Mouse (Mus musculus) fat pad, adult 2 months (tissue): ENCODE data around the gene Gm9918.

Experiments
- DNase-seq: peaks from one replicate; pipeline ENCODE4 v3.0.0-alpha.2; 2011; ENCODE audit warnings: low read depth, low spot score; ENCODE audit errors: extremely low read depth

The Gm9918 gene

DNA sequence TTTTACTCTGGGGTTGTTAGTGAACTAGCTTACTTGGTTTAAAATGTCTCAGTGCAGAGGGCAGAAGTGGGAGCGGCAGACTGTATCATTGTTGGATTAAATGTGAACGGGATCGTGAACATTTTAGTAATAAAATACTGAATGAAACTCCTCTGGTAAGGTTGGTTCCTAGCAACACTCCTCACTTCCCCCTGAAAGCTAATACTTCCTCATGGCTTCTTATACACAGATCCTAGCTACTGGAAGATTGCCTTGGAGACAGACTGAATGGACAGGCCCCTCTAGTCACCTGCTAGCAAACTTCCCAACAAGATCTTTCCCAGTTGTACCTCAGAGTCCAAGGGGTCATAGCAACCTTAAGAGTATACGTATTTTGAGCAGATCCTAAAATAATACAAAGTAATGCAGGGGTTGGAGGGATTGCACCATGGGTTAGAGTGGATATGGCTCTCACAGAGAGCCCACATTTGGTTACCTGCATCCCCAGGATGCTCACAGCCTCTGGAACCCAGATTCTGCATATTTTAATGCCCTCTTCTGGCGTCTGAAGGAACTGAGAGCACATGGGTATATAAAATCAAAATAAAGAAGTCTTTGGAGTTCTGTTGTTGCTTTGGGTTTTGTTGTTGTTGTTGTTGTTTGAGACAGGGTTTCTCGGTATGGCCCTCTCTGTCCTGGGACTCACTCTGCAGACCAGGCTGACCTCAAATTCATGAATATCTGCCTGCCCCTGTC is 3.8 kb downstream of the Gm9918 start:
- no peak for DNase-seq

DNA sequence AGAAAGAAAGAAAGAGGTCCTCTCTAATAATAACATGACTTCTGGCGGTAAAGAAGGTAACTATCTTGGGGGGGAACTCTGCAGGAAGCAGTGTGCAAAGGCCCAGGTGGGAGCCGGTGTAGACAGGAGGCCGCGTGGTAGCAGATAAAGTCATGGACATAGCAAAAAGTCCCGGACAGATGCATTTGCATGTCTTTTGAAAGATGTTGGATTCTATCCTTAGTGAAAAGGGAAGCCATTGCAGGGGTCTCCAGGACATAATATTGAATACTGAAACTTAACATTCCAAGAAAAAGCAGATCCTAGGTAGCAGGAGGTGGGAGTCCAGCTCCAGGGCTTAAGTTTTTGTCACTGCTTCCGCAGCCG is 8.3 kb downstream of the Gm9918 start:
- no peak for DNase-seq

DNA sequence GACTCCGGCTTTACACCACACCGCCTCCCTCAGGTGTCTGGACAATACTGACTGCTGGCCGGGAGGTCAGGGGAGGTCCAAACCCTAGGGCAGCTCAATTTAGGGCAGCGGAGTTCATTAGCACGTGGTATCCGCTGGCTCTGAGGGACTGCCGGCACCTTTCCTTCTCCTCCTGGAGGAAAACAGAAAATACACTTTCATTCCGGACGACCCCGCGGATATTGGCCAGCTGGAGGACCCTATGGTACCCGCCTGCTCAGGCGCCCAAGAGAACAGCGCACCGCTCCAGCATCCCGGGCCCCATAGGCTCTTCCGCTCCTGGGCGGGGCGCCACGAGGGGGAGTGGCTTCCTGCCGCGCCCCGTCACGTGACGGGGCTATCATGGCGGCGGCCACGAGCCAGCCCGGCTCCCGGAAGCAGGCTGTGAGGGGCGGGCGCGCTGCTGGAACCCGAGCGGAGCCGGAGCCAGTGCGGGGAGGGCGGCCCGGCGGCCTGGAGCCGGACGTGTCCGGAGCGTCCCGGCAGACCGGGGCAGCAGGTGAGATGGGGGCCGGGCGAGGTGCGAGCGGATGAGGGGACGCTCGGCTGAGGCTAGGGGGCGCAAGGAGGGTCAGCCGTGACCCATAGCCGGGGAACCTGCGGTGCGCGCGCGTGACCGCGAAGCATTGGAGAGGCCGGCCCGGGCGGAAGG is 8.9 kb downstream of the Gm9918 start, which contains the start of gene Mfsd5:
Mfsd5 (plus strand) TSS at position 363 of the 691 bp plus-strand sequence.
- no peak for DNase-seq

DNA sequence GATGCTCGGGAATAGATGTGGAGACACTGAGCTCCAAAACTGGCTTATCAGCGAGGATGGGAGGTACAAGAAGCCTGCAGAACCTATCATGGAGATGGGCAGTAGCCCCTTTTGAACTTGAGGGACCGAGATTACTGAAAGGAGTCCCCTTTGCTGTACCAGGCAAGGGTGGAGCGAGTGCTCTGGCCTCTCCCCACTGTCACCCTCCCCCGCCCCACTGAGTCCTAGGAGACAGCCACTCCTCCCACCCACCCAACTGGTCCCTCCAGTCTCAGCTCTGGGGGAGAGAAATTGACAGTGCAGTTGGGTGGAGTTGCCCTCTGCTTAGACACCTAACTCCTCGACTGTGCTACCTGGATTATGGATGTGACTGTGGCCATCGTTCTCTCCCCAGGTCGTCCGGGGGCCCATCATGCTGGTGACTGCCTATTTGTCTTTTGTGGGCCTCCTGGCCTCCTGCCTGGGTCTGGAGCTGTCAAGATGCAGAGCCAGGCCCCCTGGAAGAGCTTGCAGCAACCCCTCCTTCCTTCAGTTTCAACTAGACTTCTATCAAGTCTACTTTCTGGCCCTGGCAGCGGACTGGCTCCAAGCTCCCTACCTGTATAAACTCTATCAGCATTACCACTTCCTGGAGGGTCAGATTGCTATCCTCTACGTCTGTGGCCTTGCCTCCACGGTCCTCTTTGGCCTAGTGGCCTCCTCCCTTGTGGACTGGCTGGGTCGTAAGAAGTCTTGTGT is 9.6 kb downstream of the Gm9918 start:
- no peak for DNase-seq

DNA sequence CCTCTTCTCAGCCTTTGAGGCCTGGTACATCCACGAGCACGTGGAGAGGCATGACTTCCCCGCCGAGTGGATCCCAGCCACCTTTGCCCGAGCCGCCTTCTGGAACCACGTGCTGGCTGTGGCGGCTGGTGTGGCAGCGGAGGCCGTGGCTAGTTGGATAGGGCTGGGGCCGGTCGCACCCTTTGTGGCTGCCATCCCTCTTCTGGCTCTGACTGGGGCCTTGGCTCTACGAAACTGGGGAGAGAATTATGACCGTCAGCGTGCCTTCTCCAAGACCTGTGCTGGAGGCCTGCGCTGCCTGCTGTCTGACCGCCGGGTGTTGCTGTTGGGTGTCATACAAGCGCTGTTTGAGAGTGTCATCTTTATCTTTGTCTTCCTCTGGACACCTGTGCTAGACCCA is 10.3 kb downstream of the Gm9918 start:
- no peak for DNase-seq

DNA sequence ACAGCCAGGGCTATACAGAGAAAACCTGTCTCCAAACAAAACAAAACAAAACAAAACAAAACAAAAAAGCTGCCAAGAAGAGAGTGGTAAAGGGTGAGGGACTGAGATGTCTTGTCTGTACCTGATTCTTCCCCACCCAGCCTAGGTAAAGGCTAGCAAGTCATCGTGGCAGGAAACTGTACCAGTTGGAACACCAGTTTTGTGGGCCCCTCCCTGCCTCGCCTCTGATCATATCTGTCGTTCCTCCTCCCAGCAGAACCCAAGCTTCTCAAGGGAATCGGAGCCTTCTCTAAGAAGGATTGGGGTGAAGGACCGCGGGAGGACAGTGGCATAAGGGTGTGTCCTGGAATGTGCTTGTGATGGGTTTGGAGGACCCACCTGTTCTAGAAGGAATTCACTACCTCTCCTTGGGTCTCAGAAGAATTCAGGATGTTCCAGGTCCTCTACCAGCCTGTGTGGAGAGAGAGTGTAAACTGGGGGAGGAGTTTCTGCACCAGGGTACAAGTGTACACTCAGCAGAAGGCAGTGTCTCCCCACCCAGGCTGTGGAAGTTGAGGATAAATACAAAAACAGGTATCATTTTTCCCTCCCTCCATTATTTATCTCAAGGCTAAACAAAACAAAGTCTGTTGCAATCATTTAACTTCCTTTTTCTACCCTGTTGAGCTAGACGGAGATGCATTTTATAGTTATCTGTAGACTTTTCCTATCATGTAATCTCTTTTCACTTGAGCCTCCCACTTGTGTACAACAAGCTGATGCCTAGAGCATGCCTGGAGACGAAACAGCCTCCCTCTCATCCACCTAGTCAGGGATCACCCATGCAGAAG is 12.3 kb downstream of the Gm9918 start:
- no peak for DNase-seq

DNA sequence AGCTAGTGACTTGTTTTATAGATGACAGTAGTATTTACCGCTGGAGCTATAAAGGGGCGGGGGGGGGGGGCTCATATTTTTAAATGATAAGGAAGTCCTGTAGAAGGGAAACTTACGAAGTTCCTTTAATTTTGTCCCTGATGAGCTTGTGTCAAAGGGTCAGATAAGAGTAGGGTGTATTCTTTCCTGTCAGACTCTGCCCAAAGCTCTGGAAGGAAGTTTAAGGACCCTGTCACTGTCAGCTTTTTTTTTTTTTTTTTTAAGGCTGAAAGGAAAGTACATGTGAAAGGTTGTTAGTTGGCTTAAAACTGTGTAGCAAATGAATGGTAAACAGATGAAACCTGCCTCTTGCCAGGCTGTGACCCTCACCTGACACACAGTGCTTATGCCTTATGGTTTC is 13.3 kb downstream of the Gm9918 start:
- no peak for DNase-seq

DNA sequence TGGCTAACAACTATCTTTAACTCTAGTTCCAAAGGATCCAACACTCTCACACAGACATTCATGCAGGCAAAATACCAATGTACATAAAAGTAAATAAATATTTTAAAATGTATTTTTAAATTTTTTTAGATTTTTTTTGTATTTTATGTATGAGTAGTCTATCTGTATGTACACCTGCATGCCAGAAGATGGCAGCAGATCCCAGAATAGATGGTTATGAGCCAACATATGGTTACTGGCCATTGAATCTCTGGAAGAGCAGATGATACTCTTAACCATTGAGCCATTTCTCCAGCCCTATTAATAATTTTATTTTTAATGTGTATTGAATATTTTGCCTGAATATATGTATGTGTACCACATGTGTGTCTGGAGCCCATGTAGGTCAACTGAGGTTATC is 17.0 kb downstream of the Gm9918 start:
- no peak for DNase-seq

DNA sequence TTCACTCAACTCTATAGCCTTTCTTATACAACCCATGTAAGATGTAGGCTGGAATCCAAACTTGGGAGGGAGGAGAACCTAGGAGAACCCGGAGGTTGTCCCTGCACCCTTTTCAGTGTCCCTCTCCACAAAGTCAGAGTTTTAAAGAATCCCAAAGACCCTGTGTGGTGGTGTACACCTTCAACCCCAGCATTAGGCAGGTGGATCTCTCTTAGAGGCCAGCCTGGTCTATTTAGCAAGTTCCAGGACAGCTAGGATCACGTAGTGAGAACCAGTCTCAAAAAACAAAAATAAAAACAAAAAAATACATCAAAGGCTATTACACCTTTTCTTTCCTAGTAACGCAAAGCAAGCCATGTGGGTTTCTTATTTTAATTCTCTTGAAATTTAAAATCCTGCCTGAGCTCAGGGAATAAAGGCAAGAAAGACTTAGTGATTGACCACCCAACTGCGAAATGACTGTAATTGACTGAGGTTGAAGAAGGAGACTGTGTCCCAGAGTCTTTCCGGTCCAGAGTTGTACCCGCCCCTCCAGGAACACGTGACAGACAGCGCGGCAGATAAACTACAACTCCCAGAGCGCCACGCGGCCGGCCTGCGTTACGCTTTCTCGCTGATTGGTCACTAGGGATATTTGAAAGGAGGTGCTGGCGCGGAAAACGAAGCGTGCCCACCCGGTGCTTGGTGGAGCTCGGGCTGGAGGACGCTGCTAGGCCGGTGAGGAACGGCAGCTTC is 25.4 kb downstream of the Gm9918 start, which contains the start of gene Espl1:
Espl1 (plus strand) TSS at position 634 of the 735 bp plus-strand sequence.
- DNase-seq = no peak

DNA sequence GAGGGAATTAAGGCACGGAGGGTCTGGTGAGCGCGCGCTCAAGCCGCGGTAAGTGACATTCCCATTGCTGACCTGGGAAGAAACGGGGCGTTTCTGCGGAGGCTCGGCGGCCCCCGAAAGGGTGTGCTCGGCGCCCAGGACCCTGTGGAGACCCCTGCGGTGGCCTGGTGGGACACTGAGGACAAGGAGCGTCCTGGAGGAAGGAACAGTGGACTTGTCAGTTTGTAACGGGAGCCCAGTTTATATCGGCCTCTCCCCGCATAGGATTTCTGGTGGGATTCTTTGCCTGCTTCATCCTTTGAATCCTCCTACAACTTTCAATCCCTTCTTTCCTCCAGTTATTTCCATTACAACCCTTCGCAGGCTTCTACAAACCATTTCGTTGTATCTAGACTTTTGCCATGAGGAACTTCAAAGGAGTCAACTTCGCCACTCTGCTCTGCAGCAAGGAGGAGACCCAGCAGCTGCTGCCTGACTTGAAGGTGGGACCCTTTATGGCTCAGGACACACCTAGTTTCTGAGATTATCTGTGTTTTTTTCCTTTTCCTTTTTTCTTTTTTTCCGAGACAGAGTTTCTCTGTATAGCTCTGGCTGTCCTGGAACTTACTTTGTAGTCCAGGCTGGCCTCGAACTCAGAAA is 26.1 kb downstream of the Gm9918 start:
- no peak for DNase-seq

DNA sequence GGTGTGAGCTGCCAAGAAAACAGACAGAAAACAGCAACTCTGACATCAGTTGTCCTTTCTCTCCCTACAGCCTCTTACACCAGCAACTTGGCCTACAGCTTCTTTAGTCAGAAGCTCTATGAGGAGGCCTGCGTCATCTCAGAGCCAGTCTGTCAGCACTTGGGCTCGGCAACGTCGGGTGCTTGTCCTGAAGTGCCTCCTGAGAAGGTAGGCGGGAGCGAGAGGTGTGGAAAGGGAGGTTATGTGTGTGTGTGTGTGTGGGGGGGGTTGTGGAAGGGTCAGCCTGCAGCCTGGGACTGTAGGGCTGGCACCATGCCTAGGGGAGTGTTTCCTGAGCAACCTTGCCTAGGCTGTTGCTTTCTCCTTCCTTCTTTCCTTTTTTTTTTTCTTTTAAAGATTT is 32.2 kb downstream of the Gm9918 start:
- no peak for DNase-seq

DNA sequence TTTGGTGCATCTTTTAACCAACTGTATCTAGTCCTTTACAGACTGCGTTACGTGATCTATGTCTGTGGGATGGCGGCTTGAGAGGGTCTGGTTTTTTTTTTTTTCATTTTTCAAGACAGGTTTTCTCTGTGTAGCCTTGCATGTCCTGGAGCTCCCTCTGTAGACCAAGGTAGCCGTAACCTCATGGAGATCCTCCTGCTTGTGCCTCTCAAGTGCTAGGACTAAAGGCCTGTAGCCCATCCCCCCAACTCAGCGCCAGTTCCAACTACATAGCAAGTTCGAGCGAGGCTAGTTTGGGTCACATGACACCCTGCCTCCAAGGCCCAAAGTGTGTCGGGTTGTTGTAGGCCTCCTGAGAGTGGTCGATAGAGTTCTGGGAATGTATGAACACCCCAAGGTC is 38.4 kb downstream of the Gm9918 start:
- no peak for DNase-seq

DNA sequence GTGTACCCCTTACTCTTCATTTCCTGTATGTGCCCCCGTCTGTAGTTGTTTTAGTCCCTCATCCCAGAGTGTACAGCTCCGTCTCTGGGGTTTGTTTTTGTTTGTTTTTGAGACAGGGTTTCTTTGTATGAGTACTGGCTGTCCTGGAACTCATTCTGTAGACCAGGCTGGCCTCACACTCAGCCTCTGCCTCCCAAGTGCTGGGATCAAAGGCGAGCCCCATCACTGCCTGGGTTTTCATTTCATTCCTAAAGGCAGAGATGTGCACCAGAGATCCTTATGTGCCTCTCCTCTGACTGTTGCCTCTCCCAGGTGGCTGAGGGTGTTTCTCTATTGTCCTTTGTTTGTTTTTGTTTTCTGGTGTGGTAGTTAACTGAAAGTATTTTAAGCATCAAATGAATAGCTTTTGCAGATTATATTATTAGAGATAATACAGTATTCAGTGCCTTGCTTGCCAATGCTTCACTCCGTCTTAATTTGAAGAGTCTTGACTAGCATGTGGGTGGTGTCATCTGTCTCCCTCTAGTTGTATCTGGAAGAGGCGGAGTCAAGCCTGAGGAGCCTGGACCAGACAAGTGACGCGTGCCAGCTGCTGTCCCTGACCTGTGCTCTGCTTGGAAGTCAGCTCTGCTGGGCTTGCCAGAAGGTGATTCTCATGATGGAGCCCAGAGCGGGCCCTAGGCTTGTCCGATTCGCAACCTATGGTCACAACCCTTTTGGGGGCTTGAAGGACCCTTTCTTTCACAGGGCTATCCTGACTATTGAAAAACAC is 39.9 kb downstream of the Gm9918 start:
- DNase-seq = no peak

DNA sequence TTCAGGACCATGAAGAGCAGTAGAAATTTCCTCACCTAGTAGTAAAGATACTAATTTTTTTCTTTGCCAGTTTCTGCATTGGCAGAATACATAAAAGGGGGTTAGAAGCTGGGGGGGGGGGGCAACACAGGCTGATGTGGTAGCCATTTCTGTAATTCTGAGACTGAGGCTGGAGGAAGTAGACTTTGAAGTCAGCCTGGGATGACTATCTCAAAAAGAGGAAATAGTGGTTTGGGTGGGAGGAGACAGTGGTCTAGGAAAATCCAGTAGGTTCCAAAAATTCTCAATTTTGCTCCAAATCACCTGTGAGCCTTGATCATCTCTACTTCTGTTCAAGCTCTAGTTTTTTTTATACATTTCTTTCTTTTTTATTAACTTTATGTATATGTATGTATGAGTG is 41.1 kb downstream of the Gm9918 start:
- DNase-seq = no peak

DNA sequence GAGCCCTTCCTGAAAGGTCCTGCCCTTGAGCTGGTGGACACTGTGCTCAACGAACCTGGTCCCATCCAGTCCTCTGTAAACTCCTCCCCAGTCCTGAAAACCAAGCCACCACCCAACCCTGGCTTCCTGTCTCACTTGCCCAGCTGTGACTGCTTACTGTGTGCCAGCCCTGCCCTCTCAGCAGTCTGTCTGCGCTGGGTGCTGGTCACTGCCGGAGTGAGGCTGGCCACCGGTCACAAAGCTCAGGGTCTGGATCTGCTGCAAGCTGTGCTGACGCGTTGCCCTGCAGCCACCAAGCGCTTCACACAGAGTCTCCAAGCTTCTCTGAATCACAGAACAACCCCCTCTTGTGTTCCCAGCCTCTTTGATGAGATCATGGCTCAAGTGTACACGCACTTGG is 44.9 kb downstream of the Gm9918 start:
- DNase-seq = no peak

DNA sequence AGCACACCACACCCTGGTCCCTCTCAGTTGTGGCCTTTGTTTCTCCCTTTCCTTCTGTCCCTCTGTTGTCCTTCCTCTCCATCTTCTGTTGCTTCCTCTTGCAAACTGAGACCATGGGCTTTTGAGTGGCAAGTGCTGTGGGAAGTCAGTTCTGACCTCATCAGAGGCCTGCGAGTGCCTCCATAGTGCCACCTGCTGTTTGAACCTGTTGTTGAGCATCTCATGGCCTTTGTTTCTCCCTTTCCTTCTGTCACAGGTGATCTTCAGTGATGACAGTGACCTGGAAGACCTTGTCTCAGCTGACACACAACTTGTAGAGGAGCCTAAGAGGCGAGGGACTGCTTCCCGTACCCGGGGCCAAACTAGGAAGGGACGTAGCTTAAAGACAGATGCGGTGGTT is 45.9 kb downstream of the Gm9918 start:
- DNase-seq = no peak
